Mouse (Mus musculus) cortical plate, adult 2 months (tissue): Measurements from ENCODE around the gene Dcaf11.
A peak's percentile ranks its signal among the peaks of the same experiment; 100 is the strongest.

Experiments used
- CTCF ChIP-seq: fragments of 200-500 bp; IDR thresholded peaks from 2 replicates; pipeline ENCODE4 v1.5.1; 2011; ENCODE audit warnings: mild to moderate bottlenecking, control low read depth, low read length; ENCODE audit not compliant: insufficient read depth; ENCODE audit errors: extremely low read depth
- POLR2A ChIP-seq: fragments of 200-500 bp; IDR thresholded peaks from 2 replicates; pipeline ENCODE4 v1.6.1; 2011; ENCODE audit warnings: mild to moderate bottlenecking, low read length, control low read depth; ENCODE audit not compliant: insufficient read depth; ENCODE audit errors: extremely low read depth

DNA sequence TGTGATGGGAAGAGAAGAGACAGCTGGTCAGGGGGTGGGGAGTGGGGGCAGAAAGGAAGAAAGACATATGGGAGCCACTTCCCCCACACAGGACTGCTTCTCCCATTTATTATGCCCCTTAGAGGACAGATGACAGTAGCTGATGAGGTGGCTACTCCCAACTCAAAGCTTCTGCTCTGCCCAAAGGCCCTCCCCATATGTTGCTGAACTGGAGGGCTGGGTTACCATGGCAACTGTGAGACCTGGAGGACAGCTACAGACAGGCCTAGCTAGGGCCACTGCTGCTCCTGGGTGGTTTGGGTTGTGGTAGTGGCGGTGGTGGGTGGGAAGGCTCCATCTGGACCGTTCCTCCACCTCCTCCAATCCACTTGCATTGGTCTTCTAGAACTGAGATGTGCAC lies 40.9 kb upstream of the Dcaf11 start:
- no peak for TF ChIP-seq CTCF
- TF ChIP-seq POLR2A, result 0 out of 2 replicates have a peak, but pooled peaks have one; percentile 2
